Mouse (Mus musculus): ENCODE results near the gene Pbx4. TPM values are rescaled to one million over a fixed set of nuclear protein-coding genes. Genes with fewer than 3 reads are reported as not detected.
A peak's percentile ranks its signal among the peaks of the same experiment; 100 is the strongest.

Pbx4 gene
- polyA plus RNA-seq, 1 experiment from 2014 or later = 36.4 TPM

DNA sequence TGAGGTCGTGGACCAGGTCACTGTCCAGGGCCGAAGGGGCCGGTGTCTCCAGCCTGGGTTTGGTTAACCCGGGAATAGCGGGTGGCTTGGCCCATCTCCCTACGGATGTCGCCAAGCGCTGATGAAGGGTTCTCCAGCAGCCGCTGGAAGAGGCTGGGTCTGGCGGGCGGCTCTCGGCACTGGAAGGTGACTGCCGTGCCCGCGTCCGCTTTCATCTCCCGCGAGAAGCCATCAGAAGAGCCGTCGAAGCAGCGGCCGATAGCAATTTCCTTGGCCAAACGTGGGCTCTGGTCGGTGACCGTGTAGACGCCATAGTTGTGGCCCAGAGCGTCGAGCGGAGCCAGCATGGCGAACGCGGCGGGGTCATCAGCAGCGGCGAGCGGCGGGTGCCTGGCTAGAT is 48.5 kb downstream of the Pbx4 start:
- Histone ChIP-seq H3K4me1 (peaks cover 11% of the 10 kb centered on the region), H3K4me3 (peak overlapping the region; percentile 39), H3K4me2 (replicated peaks) (peak overlapping the region; percentile 54), H3K27me3 (peaks cover 92% of the 10 kb centered on the region), H3K27ac (no peak overlapping the region), H3K9ac (no peak overlapping the region), H3K9me3 (replicated peaks) (no peaks in the 10 kb centered on the region), H3K36me3 (no peaks in the 10 kb centered on the region)
- 8% methylated on average over 37 of the region's 37 CpGs for WGBS
- ATAC-seq (ENCODE audit: low FRiP score) = no peak

DNA sequence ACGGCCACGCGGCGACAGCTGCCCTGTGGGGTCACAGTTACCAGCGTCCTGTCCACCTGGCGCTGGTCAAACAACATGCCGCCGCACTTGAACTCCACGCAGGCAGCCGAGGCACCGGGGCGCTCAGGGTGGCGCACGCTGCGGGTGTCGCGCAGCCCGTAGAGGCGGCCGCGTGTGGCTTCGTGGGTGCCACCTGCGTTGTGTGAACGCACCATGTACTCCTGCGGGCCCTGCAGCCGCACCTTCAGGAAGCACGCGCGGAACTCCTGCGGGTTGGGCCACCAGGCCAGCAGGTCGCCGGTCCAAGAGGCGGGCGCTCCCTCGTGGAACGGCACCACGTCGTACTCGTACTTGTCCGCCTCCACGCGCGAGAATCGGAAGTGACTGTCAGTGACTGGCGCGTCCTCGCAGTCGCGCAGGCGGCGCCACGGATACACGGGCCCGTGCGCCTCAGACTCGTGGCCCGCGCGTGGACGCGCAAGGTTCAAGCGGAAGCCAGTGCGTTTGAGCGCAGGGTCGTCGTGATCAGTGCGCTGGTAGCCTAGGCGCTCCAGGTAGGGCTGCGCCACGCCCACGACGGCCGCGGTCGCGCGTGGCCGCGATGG is 49.1 kb downstream of the Pbx4 start:
- no peak for ATAC-seq (ENCODE audit: low FRiP score)
- Histone ChIP-seq H3K27me3 (peaks cover 92% of the 10 kb centered on the region), H3K9me3 (replicated peaks) (no peaks in the 10 kb centered on the region), H3K27ac (no peak overlapping the region), H3K9ac (peak overlapping the region; percentile 43), H3K4me2 (replicated peaks) (peak overlapping the region; percentile 54), H3K4me1 (peaks cover 12% of the 10 kb centered on the region), H3K4me3 (peak overlapping the region; percentile 39), H3K36me3 (no peaks in the 10 kb centered on the region)
- WGBS = 15% methylated on average over 79 of the region's 79 CpGs

GRCm38 (mm10) chr8:69882021-69882756 is 49.9 kb downstream of the Pbx4 start:
- peak; percentile 55 for ATAC-seq (ENCODE audit: low FRiP score)

GRCm38 (mm10) chr8:69882833-69883600 is 50.7 kb downstream of the Pbx4 start:
- no peak overlapping the region for H3K9ac ChIP-seq
- no peaks in the 10 kb centered on the region for H3K9me3 ChIP-seq (replicated peaks)
- no peaks in the 10 kb centered on the region for H3K36me3 ChIP-seq
- 16% methylated on average over 52 of the region's 52 CpGs for WGBS
- no peak overlapping the region for H3K27ac ChIP-seq
- peak overlapping the region; percentile 39 for H3K4me3 ChIP-seq
- peaks cover 98% of the 10 kb centered on the region for H3K27me3 ChIP-seq
- no peak for ATAC-seq (ENCODE audit: low FRiP score)
- H3K4me1 ChIP-seq = peaks cover 24% of the 10 kb centered on the region
- H3K4me2 ChIP-seq (replicated peaks) = no peak overlapping the region

More at GRCm38 (mm10) chr8:69882021-69882756, 49.9 kb downstream of the Pbx4 start:
- peak overlapping the region; percentile 54 for H3K4me2 ChIP-seq (replicated peaks)
- H3K9me3 ChIP-seq (replicated peaks) = no peaks in the 10 kb centered on the region
- peaks cover 16% of the 10 kb centered on the region for H3K4me1 ChIP-seq
- peak overlapping the region; percentile 43; the same call in 1 of the 2 replicates for H3K9ac ChIP-seq
- H3K36me3 ChIP-seq = no peaks in the 10 kb centered on the region
- 5% methylated on average over 101 of the region's 103 CpGs for WGBS
- H3K27ac ChIP-seq = no peak overlapping the region
- peak overlapping the region; percentile 39 for H3K4me3 ChIP-seq
- peaks cover 92% of the 10 kb centered on the region for H3K27me3 ChIP-seq

DNA sequence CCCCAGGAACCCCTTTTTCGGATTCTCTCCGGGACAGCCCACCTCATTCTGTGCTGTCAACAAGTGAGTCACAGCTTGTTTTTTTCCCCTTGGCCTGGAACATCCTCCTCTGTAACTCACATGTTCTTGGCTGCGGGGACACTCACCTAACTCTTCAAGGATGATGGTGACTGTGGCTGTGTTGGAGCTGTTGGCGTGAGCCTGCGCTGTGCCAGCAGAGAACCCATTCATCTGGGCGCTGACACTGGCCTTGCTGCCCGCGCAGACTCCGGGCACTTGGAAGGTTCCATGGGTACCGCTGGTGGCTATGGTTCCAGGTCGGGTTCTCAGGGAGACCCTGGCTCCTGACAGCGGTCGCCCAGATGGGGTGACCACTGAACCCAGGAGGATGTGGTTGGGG is 51.9 kb downstream of the Pbx4 start:
- H3K4me1 ChIP-seq = peaks cover 36% of the 10 kb centered on the region
- WGBS = 56% methylated on average over 13 of the region's 13 CpGs
- no peak overlapping the region for H3K4me3 ChIP-seq
- no peak for ATAC-seq (ENCODE audit: low FRiP score)
- no peak overlapping the region for H3K9ac ChIP-seq
- no peaks in the 10 kb centered on the region for H3K36me3 ChIP-seq
- no peak overlapping the region for H3K4me2 ChIP-seq (replicated peaks)
- peaks cover 100% of the 10 kb centered on the region for H3K27me3 ChIP-seq
- H3K9me3 ChIP-seq (replicated peaks) = no peaks in the 10 kb centered on the region
- no peak overlapping the region for H3K27ac ChIP-seq

DNA sequence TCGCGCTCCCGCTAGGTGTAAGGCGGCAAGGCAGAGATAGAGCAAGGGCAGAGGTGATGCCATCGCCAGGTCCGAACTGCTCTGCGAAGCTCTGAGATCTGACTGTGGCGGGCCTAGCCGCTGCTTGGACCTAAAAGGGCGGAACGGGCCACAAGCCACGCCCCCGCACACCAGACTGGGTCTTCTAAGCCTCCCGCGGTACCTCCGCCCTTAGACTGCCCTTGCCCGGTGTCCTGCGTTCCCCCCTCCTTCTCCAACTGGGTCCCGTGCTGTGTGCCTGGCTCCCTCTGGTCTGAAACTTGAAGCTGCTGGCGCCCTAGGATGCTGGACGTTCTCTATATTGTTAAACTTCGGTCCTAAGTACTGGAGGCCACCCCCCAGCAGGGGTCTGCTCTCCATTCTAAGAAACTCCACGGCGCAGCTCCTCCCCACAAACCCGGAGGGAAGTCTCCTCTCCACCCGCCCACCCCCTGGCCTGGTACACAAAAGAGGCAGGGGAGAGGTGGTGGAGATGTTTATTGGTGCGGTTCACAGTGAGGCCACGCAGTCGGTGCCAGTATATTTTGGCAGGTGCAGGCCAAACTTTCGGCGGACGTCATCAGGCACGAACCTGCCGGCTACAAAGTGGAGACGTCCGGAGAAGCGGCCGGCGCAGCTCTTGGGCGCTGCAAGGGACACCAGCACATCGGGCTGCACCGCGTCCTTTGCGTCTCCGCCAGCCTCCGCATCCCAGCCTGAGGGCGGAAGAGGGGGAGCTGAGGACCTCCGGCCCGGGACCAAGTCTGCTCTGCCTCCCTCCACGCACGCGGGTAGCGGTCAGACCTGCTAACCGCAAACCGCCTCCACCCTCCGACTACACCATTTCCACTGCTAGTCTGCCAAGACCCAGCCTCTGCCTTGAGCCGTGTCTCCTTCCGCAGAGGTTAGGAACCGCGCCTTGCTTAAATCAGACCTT is 55.3 kb downstream of the Pbx4 start, which contains the start of gene Cilp2:
Gene Cilp2, minus strand, starts transcription at position 399 of the 955 bp plus-strand sequence.
- Histone ChIP-seq H3K4me1 (peaks cover 40% of the 10 kb centered on the region), H3K9me3 (replicated peaks) (no peaks in the 10 kb centered on the region), H3K4me2 (replicated peaks) (peak within 1 kb of the TSS; percentile 42), H3K4me3 (peak within 1 kb of the TSS; percentile 26), H3K27ac (no peak within 1 kb of the TSS), H3K36me3 (no peaks in the 10 kb centered on the region), H3K9ac (0 out of 2 replicates have a peak within 1 kb of the TSS, but pooled peaks have one; percentile 41), H3K27me3 (peaks cover 88% of the 10 kb centered on the region)
- under 1% methylated on average over 55 of the region's 60 CpGs for WGBS
- ATAC-seq (ENCODE audit: low FRiP score) = no peak

- Histone ChIP-seq H3K9me3 (replicated peaks) (no peaks in the 10 kb centered on the region), H3K9ac (no peak overlapping the region), H3K27ac (no peak overlapping the region), H3K4me2 (replicated peaks) (peak overlapping the region; percentile 42), H3K36me3 (peaks cover 5% of the 10 kb centered on the region; the same call in 1 of the 2 replicates), H3K27me3 (peaks cover 86% of the 10 kb centered on the region), H3K4me3 (peak overlapping the region; percentile 26), H3K4me1 (peaks cover 40% of the 10 kb centered on the region)
- WGBS = 8% methylated on average over 24 of the region's 24 CpGs
- no peak for ATAC-seq (ENCODE audit: low FRiP score)
Observed at GRCm38 (mm10) chr8:69888244-69888866, 56.1 kb downstream of the Pbx4 start.

DNA sequence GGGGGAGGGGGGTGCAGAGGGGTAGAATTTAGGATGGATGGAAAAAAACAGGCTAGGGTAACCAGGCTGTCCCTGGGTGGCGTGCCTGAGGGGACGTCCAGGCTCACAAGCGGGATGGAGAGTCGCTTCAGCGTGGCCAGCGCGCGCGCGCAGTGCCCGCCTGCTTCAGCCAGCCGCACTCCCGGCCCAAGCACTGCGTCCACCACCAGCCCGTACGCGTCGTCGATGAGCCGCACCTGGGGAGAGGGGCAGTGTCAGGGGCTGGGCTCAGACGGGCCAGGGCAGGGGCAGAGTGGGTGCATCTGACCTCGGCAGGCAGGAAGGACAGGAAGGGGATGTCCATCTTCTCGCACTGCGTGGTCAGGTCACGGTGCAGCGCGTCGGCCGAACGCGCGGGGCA is 56.6 kb downstream of the Pbx4 start:
- peak overlapping the region; percentile 42 for H3K4me2 ChIP-seq (replicated peaks)
- 4% methylated on average over 32 of the region's 32 CpGs for WGBS
- H3K9me3 ChIP-seq (replicated peaks) = no peaks in the 10 kb centered on the region
- peak overlapping the region; percentile 2; the same call in 1 of the 2 replicates for H3K9ac ChIP-seq
- H3K27ac ChIP-seq = no peak overlapping the region
- 0 out of 2 replicates have a peak, but pooled peaks have one; percentile 24 for ATAC-seq (ENCODE audit: low FRiP score)
- H3K4me1 ChIP-seq = peaks cover 40% of the 10 kb centered on the region
- peak overlapping the region; percentile 23 for H3K4me3 ChIP-seq
- H3K27me3 ChIP-seq = peaks cover 81% of the 10 kb centered on the region
- H3K36me3 ChIP-seq = peaks cover 11% of the 10 kb centered on the region; the same call in 1 of the 2 replicates

- 0 out of 2 replicates have a peak, but pooled peaks have one; percentile 1 for ATAC-seq (ENCODE audit: low FRiP score)
- no peaks in the 10 kb centered on the region for H3K9me3 ChIP-seq (replicated peaks)
- H3K4me1 ChIP-seq = peaks cover 55% of the 10 kb centered on the region
- peaks cover 62% of the 10 kb centered on the region for H3K27me3 ChIP-seq
- H3K4me3 ChIP-seq = no peak overlapping the region
- H3K9ac ChIP-seq = no peak overlapping the region
- no peak overlapping the region for H3K4me2 ChIP-seq (replicated peaks)
- 45% methylated on average over 19 of the region's 19 CpGs for WGBS
- peaks cover 15% of the 10 kb centered on the region; the same call in 1 of the 2 replicates for H3K36me3 ChIP-seq
- no peak overlapping the region for H3K27ac ChIP-seq
Observed at GRCm38 (mm10) chr8:69890813-69891241, 58.5 kb downstream of the Pbx4 start.

DNA sequence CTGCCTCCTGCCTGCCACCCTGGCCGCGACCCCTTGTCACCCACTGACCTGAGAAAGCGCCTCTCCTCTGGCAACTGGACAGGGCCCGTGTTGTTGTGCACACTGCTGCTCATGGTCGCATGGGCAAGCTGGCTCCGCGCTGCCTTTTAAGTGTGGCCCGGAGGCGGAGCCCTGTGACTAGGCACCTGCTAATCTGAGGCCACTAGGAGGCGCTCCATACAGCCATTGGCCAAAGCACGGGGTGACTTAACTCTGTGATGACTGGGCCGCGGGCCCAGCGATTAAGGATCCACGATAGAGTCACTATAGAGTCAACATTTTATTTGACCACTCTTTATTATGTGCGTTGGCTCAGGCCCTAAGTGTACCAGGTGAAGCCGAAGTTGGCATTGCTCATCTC is 61.6 kb downstream of the Pbx4 start:
- peaks cover 31% of the 10 kb centered on the region for H3K27me3 ChIP-seq
- ATAC-seq (ENCODE audit: low FRiP score) = no peak

DNA sequence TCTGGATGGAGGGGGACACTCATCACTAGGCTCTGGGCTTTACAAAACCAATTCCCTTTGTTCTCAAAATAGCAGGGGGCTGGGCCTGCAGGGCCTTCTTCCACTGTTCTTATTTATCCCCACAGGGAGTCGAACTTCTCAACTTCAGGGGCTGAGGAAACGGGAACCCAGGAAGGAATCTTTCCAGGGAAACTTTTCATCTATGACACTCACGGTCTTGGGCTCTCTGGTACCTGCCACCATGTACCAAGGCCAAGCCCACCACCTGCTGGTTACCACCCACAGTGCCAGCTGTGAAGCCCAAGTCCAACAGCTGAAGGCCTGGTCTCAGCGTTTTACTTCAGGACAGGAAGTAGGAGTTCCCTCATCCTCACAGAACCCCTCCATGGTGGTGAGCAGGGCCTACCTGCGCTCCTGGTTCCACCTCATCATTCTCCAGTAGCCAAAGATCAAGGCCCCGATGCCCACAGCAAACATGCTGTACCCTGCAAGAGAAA is 62.6 kb downstream of the Pbx4 start:
- no peak overlapping the region for H3K9ac ChIP-seq
- no peak overlapping the region for H3K27ac ChIP-seq
- peaks cover 29% of the 10 kb centered on the region for H3K36me3 ChIP-seq
- H3K9me3 ChIP-seq (replicated peaks) = no peaks in the 10 kb centered on the region
- 51% methylated on average over 6 of the region's 6 CpGs for WGBS
- no peak for ATAC-seq (ENCODE audit: low FRiP score)
- H3K27me3 ChIP-seq = peaks cover 21% of the 10 kb centered on the region
- no peak overlapping the region for H3K4me3 ChIP-seq
- H3K4me1 ChIP-seq = peaks cover 43% of the 10 kb centered on the region
- H3K4me2 ChIP-seq (replicated peaks) = no peak overlapping the region

More for the DNA sequence above, 61.6 kb downstream of the Pbx4 start:
- Histone ChIP-seq H3K4me2 (replicated peaks) (no peak overlapping the region), H3K4me3 (no peak overlapping the region), H3K4me1 (peaks cover 45% of the 10 kb centered on the region), H3K9me3 (replicated peaks) (no peaks in the 10 kb centered on the region), H3K27ac (no peak overlapping the region), H3K36me3 (peaks cover 26% of the 10 kb centered on the region), H3K9ac (no peak overlapping the region)
- 30% methylated on average over 17 of the region's 17 CpGs for WGBS
